Mouse (Mus musculus) mature B cell (primary cell): ENCODE data around the gene Hexim1.

Experiments
- in situ Hi-C: fragments of 300-500 bp; cut with MboI; formaldehyde crosslinking; loops from 2 replicates; pipeline ENCODE4 v1.14.3; 2019

The Hexim1 gene

GRCm38 (mm10) chr11:103096979-103097894, 18.8 kb upstream of the Hexim1 start:
- in situ Hi-C loops = no loop called here

GRCm38 (mm10) chr11:103098531-103099190, 17.4 kb upstream of the Hexim1 start:
- in situ Hi-C loops = no loop called here

- in situ Hi-C loops = no loop called here
Observed at GRCm38 (mm10) chr11:103099352-103099940, 16.6 kb upstream of the Hexim1 start.

- in situ Hi-C loops = loop anchor here (5.0 kb wide), 1 partner anchor 57 kb away; no protein-coding TSS in a partner anchor
Observed at GRCm38 (mm10) chr11:103100361-103100760, 15.7 kb upstream of the Hexim1 start.

GRCm38 (mm10) chr11:103101481-103101865, 14.6 kb upstream of the Hexim1 start, which contains the start of the genes Plcd3 and Acbd4:
Gene Plcd3, minus strand, starts transcription at chr11:103101658.
Gene Acbd4, plus strand, starts transcription at chr11:103101682.
- in situ Hi-C loops = loop anchor here (5.0 kb wide), 1 partner anchor 56 kb away; no protein-coding TSS in a partner anchor

GRCm38 (mm10) chr11:103101866-103102501, 14.0 kb upstream of the Hexim1 start:
- in situ Hi-C loops = loop anchor here (5.0 kb wide), 1 partner anchor 55 kb away; no protein-coding TSS in a partner anchor

- in situ Hi-C loops = loop anchor here (5.0 kb wide), 1 partner anchor 54 kb away; no protein-coding TSS in a partner anchor
Observed at GRCm38 (mm10) chr11:103102725-103103349, 13.2 kb upstream of the Hexim1 start.

- in situ Hi-C loops = loop anchor here (5.0 kb wide), 1 partner anchor 54 kb away; no protein-coding TSS in a partner anchor
Observed at GRCm38 (mm10) chr11:103103621-103104020, 12.4 kb upstream of the Hexim1 start.

GRCm38 (mm10) chr11:103104469-103104868, 11.6 kb upstream of the Hexim1 start:
- in situ Hi-C loops = loop anchor here (5.0 kb wide), 1 partner anchor 53 kb away; no protein-coding TSS in a partner anchor

GRCm38 (mm10) chr11:103105180-103105725, 10.8 kb upstream of the Hexim1 start:
- in situ Hi-C loops = no loop called here

- in situ Hi-C loops = no loop called here
Observed at GRCm38 (mm10) chr11:103105810-103106209, 10.2 kb upstream of the Hexim1 start.

GRCm38 (mm10) chr11:103106386-103106785, 9.6 kb upstream of the Hexim1 start:
- in situ Hi-C loops = no loop called here

- in situ Hi-C loops = no loop called here
Observed at GRCm38 (mm10) chr11:103111301-103111700, 4.7 kb upstream of the Hexim1 start.

- in situ Hi-C loops = no loop called here
Observed at GRCm38 (mm10) chr11:103111881-103112551, 4.0 kb upstream of the Hexim1 start.

- in situ Hi-C loops = no loop called here
Observed at GRCm38 (mm10) chr11:103112552-103112912, 3.5 kb upstream of the Hexim1 start.

GRCm38 (mm10) chr11:103113005-103113404, 3.0 kb upstream of the Hexim1 start:
- in situ Hi-C loops = no loop called here

GRCm38 (mm10) chr11:103113771-103114170, 2.3 kb upstream of the Hexim1 start:
- in situ Hi-C loops = no loop called here

GRCm38 (mm10) chr11:103114270-103114943, 1.6 kb upstream of the Hexim1 start:
- in situ Hi-C loops = no loop called here

GRCm38 (mm10) chr11:103115163-103116007, 646 bp upstream of the Hexim1 start:
- in situ Hi-C loops = no loop called here
